Mouse (Mus musculus): ENCODE measurements around the gene Btbd11. TPM values are rescaled to one million over a fixed set of nuclear protein-coding genes. Genes with fewer than 3 reads are reported as not detected.

Gene Btbd11
- polyA plus RNA-seq, 1 experiment from 2014 or later: 7.1 TPM

DNA sequence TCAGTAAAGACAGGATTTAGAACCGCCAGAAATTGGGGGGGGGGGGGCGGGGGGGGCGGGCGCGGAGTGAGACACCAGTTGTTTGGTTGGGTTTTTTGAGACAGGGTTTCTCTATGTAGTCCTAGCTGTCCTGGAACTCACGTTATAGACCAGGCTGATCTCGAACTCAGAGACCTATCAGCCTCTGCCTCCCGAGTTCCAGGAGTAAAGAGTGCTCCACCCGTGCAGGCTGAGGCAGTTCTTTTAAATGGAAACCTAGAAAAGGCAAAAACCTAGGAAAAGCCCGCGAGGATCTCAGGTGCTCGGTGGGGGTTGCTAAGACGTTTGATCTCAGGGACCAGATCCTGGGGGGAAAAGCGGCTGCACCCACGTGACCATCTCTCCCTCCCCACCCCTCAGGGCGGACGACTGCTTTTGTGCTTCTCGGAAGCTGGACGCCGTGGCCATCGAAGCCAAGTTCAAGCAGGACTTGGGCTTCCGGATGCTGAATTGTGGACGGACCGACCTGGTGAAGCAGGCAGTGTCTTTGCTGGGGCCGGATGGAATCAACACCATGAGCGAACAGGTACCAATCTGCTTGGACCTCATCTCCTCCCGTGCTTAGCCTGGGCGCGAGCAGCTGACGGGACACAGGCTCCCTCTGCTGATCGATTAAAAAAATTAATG lies 238.0 kb downstream of the Btbd11 start:
- Histone ChIP-seq H3K27ac (ENCODE audit: low read depth, low read length) (no peak overlapping the region), H3K9ac (ENCODE audit: low read length) (peak overlapping the region; percentile 52), H3K9me3 (replicated peaks; ENCODE audit: control insufficient read depth, low read length) (no peaks in the 10 kb centered on the region), H3K4me1 (ENCODE audit: control insufficient read depth, insufficient read depth, low read length) (no peaks in the 10 kb centered on the region), H3K27me3 (replicated peaks; ENCODE audit: control insufficient read depth, insufficient read depth, low read length) (no peaks in the 10 kb centered on the region), H3K4me2 (ENCODE audit: low read length) (peak overlapping the region; percentile 70), H3K36me3 (ENCODE audit: control insufficient read depth, insufficient read depth, low read length) (no peaks in the 10 kb centered on the region), H3K4me3 (ENCODE audit: low read depth, low read length) (peak overlapping the region; percentile 40)
- peak; percentile 79 for DNase-seq (ENCODE audit: low spot score)
- WGBS: 1% methylated on average over 31 of the region's 31 CpGs
- peak; percentile 91 for ATAC-seq

DNA sequence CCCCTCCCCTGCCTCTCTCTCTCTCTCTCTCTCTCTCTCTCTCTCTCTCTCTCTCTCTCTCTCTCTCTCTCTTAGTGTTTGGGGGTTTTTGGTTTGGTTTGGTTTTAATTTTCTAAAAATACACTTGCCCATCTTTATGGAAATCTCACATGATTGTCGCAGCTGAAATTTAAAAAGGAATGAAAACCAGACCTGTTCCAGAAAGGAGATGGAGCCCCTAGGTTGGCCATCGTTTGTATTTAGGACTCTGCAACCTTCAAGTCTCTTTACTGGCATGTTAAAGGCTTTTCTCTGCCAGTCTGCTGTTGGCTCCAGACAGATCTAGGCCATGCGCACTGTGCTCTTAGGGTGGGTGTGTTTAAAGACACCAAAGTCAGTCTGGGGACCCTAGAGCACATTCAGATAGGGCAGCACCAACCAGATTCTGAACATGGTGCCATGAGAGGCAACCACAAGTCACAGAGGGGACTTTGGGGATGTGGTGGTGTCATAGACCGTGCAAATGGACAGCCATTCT lies 238.6 kb downstream of the Btbd11 start:
- no peak for DNase-seq (ENCODE audit: low spot score)
- Histone ChIP-seq H3K9ac (ENCODE audit: low read length) (no peak overlapping the region; the same call in 1 of the 2 replicates), H3K4me2 (ENCODE audit: low read length) (peak overlapping the region; percentile 70), H3K4me1 (ENCODE audit: control insufficient read depth, insufficient read depth, low read length) (no peaks in the 10 kb centered on the region), H3K27me3 (replicated peaks; ENCODE audit: control insufficient read depth, insufficient read depth, low read length) (no peaks in the 10 kb centered on the region), H3K36me3 (ENCODE audit: control insufficient read depth, insufficient read depth, low read length) (no peaks in the 10 kb centered on the region), H3K9me3 (replicated peaks; ENCODE audit: control insufficient read depth, low read length) (no peaks in the 10 kb centered on the region), H3K4me3 (ENCODE audit: low read depth, low read length) (peak overlapping the region; percentile 40; the same call in 1 of the 2 replicates), H3K27ac (ENCODE audit: low read depth, low read length) (no peak overlapping the region)
- 66% methylated on average over 4 of the region's 4 CpGs for WGBS
- ATAC-seq: 0 out of 2 replicates have a peak, but pooled peaks have one; percentile 8

DNA sequence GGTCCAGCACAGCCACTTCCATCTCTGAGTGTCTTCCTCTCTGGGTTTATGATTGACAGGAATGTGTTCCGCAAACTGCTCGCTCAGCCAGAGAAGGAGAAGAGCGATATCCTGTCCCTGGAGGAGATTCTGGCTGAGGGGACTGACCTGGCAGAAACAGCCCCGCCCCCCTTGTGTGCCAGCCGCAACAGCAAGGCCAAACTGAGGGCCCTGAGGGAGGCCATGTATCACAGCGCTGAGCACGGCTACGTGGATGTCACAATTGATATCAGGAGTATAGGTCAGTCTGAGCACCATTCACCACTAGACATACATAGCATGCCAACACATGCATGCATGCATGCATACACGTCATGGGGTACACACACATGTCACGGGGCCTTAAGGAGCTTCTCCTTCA lies 245.4 kb downstream of the Btbd11 start:
- no peak for DNase-seq (ENCODE audit: low spot score)
- 87% methylated on average over 10 of the region's 10 CpGs for WGBS
- ATAC-seq: no peak

DNA sequence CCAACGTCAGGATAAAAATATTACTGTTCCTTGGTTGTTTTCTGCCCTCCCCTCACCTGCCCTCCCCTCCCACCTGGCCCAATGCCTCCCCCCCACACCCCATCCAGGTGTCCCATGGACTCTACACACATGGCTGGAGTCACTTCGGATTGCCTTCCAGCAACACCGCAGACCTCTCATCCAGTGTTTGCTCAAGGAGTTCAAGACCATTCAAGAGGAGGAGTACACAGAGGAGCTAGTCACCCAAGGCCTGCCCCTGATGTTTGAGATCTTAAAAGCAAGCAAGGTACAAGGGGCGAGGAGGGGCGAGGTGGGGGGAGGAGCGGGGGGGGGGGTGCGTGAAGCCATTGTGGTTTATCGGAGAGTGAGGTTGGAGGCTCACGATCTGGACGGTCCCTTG lies 247.0 kb downstream of the Btbd11 start:
- Histone ChIP-seq H3K4me3 (ENCODE audit: low read depth, low read length) (no peak overlapping the region), H3K9ac (ENCODE audit: low read length) (no peak overlapping the region), H3K9me3 (replicated peaks; ENCODE audit: control insufficient read depth, low read length) (no peaks in the 10 kb centered on the region), H3K4me1 (ENCODE audit: control insufficient read depth, insufficient read depth, low read length) (no peaks in the 10 kb centered on the region), H3K27me3 (replicated peaks; ENCODE audit: control insufficient read depth, insufficient read depth, low read length) (no peaks in the 10 kb centered on the region), H3K4me2 (ENCODE audit: low read length) (no peak overlapping the region), H3K27ac (ENCODE audit: low read depth, low read length) (no peak overlapping the region), H3K36me3 (ENCODE audit: control insufficient read depth, insufficient read depth, low read length) (no peaks in the 10 kb centered on the region)
- 92% methylated on average over 10 of the region's 10 CpGs for WGBS
- ATAC-seq: no peak
- DNase-seq (ENCODE audit: low spot score): no peak

More for the DNA sequence above, 245.4 kb downstream of the Btbd11 start:
- Histone ChIP-seq H3K4me3 (ENCODE audit: low read depth, low read length) (no peak overlapping the region), H3K4me1 (ENCODE audit: control insufficient read depth, insufficient read depth, low read length) (no peaks in the 10 kb centered on the region), H3K9ac (ENCODE audit: low read length) (no peak overlapping the region), H3K9me3 (replicated peaks; ENCODE audit: control insufficient read depth, low read length) (no peaks in the 10 kb centered on the region), H3K27ac (ENCODE audit: low read depth, low read length) (no peak overlapping the region), H3K4me2 (ENCODE audit: low read length) (no peak overlapping the region), H3K27me3 (replicated peaks; ENCODE audit: control insufficient read depth, insufficient read depth, low read length) (no peaks in the 10 kb centered on the region), H3K36me3 (ENCODE audit: control insufficient read depth, insufficient read depth, low read length) (no peaks in the 10 kb centered on the region)

- Histone ChIP-seq H3K4me1 (ENCODE audit: control insufficient read depth, insufficient read depth, low read length) (no peaks in the 10 kb centered on the region), H3K36me3 (ENCODE audit: control insufficient read depth, insufficient read depth, low read length) (no peaks in the 10 kb centered on the region), H3K9me3 (replicated peaks; ENCODE audit: control insufficient read depth, low read length) (no peaks in the 10 kb centered on the region), H3K27ac (ENCODE audit: low read depth, low read length) (no peak overlapping the region), H3K9ac (ENCODE audit: low read length) (no peak overlapping the region), H3K4me2 (ENCODE audit: low read length) (no peak overlapping the region), H3K27me3 (replicated peaks; ENCODE audit: control insufficient read depth, insufficient read depth, low read length) (no peaks in the 10 kb centered on the region), H3K4me3 (ENCODE audit: low read depth, low read length) (no peak overlapping the region)
- DNase-seq (ENCODE audit: low spot score): no peak
- 66% methylated on average over 7 of the region's 7 CpGs for WGBS
- no peak for ATAC-seq
Observed at GRCm38 (mm10) chr10:85637580-85637979, 251.0 kb downstream of the Btbd11 start.

DNA sequence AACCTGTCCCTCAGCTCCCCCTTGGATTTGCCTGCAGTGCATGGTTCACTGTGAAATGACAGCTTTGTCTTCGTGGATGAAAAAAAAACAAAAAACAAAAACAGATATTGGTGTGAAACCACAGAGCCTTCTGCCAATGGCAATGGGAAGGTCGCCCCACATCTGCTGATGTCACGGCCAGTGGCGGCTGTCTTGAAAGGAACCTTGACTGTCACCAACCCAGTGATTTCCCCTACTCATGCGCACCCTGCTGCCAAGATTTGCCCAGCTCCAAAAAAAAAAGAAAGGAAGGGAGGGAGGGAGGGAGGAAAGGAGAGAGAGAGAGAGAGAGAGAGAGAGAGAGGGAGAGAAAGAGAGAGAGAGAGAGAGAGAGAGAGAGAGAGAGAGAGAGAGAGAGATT lies 251.5 kb downstream of the Btbd11 start:
- no peak for ATAC-seq
- DNase-seq (ENCODE audit: low spot score): no peak
- no peaks in the 10 kb centered on the region for H3K36me3 ChIP-seq (ENCODE audit: control insufficient read depth, insufficient read depth, low read length)

GRCm38 (mm10) chr10:85639581-85639980 lies 253.0 kb downstream of the Btbd11 start:
- H3K4me3 ChIP-seq (ENCODE audit: low read depth, low read length): no peak overlapping the region
- H3K4me2 ChIP-seq (ENCODE audit: low read length): no peak overlapping the region
- H3K9me3 ChIP-seq (replicated peaks; ENCODE audit: control insufficient read depth, low read length): no peaks in the 10 kb centered on the region
- H3K27me3 ChIP-seq (replicated peaks; ENCODE audit: control insufficient read depth, insufficient read depth, low read length): no peaks in the 10 kb centered on the region
- no peak overlapping the region for H3K27ac ChIP-seq (ENCODE audit: low read depth, low read length)
- no peaks in the 10 kb centered on the region for H3K4me1 ChIP-seq (ENCODE audit: control insufficient read depth, insufficient read depth, low read length)
- ATAC-seq (no peak), DNase-seq (ENCODE audit: low spot score) (no peak)
- WGBS: 94% methylated on average over 7 of the region's 7 CpGs
- H3K9ac ChIP-seq (ENCODE audit: low read length): no peak overlapping the region
- no peaks in the 10 kb centered on the region for H3K36me3 ChIP-seq (ENCODE audit: control insufficient read depth, insufficient read depth, low read length)

More for the DNA sequence above, 251.5 kb downstream of the Btbd11 start:
- Histone ChIP-seq H3K9ac (ENCODE audit: low read length) (no peak overlapping the region), H3K27ac (ENCODE audit: low read depth, low read length) (no peak overlapping the region), H3K4me2 (ENCODE audit: low read length) (no peak overlapping the region), H3K9me3 (replicated peaks; ENCODE audit: control insufficient read depth, low read length) (no peaks in the 10 kb centered on the region), H3K27me3 (replicated peaks; ENCODE audit: control insufficient read depth, insufficient read depth, low read length) (no peaks in the 10 kb centered on the region), H3K4me3 (ENCODE audit: low read depth, low read length) (no peak overlapping the region), H3K4me1 (ENCODE audit: control insufficient read depth, insufficient read depth, low read length) (no peaks in the 10 kb centered on the region)
- WGBS: 67% methylated on average over 5 of the region's 5 CpGs

DNA sequence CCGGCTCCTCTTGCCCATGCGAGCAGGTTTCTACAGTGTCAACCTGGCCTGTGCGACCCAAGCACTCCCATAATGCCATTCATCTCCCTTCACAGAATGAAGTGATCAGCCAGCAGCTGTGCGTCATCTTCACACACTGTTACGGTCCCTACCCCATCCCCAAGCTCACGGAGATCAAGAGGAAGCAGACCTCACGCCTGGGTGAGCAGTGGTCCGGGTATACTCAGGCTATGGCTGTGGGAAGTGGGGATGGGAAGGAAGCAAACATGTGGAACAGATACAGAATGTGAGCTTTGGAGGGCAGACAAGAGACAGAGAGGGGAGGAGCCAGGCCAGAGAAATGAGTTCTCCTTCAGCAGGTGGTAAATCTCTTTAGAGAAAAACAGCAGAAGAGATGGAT lies 253.8 kb downstream of the Btbd11 start:
- H3K36me3 ChIP-seq (ENCODE audit: control insufficient read depth, insufficient read depth, low read length): no peaks in the 10 kb centered on the region
- ATAC-seq (no peak), DNase-seq (ENCODE audit: low spot score) (no peak)
- no peaks in the 10 kb centered on the region for H3K27me3 ChIP-seq (replicated peaks; ENCODE audit: control insufficient read depth, insufficient read depth, low read length)
- no peak overlapping the region for H3K4me2 ChIP-seq (ENCODE audit: low read length)
- no peak overlapping the region for H3K27ac ChIP-seq (ENCODE audit: low read depth, low read length)
- no peaks in the 10 kb centered on the region for H3K9me3 ChIP-seq (replicated peaks; ENCODE audit: control insufficient read depth, low read length)
- 86% methylated on average over 8 of the region's 8 CpGs for WGBS
- no peak overlapping the region for H3K4me3 ChIP-seq (ENCODE audit: low read depth, low read length)
- no peaks in the 10 kb centered on the region for H3K4me1 ChIP-seq (ENCODE audit: control insufficient read depth, insufficient read depth, low read length)
- H3K9ac ChIP-seq (ENCODE audit: low read length): no peak overlapping the region

DNA sequence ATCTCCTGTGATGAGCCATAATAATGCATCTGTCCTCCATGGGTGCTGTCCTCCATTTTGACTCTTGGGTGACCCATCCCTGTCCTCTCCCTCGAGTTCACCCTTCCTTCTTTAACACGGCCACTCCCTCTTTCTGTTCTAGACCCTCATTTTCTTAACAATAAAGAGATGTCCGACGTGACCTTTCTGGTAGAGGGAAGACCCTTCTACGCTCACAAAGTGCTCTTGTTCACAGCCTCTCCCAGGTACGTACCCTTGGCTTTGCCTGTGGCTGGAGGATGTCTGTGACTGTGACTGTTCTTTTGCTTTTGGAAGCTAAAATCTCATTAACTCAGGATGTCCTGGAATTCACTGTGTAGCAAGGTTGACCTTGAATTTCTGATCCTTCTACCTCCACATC lies 258.7 kb downstream of the Btbd11 start:
- no peak overlapping the region for H3K4me2 ChIP-seq (ENCODE audit: low read length)
- no peak for DNase-seq (ENCODE audit: low spot score)
- no peaks in the 10 kb centered on the region for H3K36me3 ChIP-seq (ENCODE audit: control insufficient read depth, insufficient read depth, low read length)
- no peak for ATAC-seq
- no peak overlapping the region for H3K27ac ChIP-seq (ENCODE audit: low read depth, low read length)
- WGBS: 81% methylated on average over 6 of the region's 6 CpGs
- no peaks in the 10 kb centered on the region for H3K4me1 ChIP-seq (ENCODE audit: control insufficient read depth, insufficient read depth, low read length)
- H3K4me3 ChIP-seq (ENCODE audit: low read depth, low read length): no peak overlapping the region
- no peaks in the 10 kb centered on the region for H3K27me3 ChIP-seq (replicated peaks; ENCODE audit: control insufficient read depth, insufficient read depth, low read length)
- H3K9me3 ChIP-seq (replicated peaks; ENCODE audit: control insufficient read depth, low read length): no peaks in the 10 kb centered on the region
- H3K9ac ChIP-seq (ENCODE audit: low read length): no peak overlapping the region
